Mouse (Mus musculus): ENCODE measurements at regions not wholly inside any gene's neighbourhood (a gene's known extent, or its start where the extent isn't known, plus 50 kb on each side); places are given as distances from the start of the nearest gene placed in this dataset.

DNA sequence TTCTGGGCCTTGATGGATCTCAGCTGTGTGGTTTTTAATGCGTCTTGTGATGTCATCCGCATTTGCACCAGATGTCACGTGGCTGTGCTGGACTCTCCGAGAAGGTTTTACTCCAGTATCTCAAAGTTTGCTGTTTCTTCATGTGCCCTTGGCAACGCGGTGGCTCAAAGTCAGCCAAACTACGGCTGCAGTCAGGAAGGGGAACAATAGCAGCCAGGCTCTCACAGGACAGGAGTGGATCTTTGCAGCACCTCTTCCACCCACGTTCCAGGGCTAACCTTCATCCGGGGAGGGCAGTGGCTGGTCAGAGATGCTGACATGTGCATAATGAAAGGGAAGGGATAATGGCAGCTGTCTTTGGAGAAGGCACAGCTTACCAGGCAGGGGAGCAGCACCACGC is 127.6 kb upstream of the Psmd7 start:
- no peak for DNase-seq (ENCODE audit: extremely low spot score, low spot score)

DNA sequence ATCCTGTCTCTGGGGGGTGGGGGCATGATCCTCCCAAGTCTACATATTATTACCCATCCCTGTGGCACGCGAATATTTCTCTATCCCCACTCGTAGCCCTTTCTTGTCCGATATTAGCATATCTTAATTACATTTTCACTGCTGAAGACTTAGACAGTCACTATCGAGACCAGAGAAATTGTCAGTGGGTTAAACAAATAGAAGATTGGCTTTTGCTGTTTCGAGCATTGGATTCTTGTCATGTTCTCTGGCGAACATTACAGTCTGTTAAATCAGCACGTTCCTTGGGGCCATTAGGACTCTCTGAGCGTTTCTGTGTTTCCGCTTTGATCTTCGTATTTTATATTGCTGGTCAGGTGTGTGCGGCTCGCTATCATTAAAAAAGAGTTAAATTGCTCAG is 129.6 kb upstream of the Psmd7 start:
- no peak for DNase-seq (ENCODE audit: extremely low spot score, low spot score)

DNA sequence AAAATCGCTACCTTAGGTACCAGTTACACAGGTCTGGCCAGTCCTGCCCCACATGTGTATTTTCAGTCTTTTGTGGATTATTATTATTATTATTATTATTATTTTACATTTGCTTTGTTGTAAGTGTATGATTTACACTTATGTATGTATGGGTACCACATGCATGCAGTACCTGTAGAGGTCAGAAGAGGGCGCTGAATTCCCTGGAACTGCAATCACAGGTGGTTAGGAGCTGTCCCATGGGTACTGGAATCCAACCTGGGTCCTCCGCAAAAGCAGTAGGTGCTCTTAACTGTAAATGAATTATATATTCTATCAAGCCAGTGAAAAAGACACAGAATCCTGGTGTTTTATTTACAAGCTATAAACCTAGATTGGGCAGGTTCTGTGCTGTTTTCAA is 131.4 kb upstream of the Psmd7 start:
- DNase-seq (ENCODE audit: extremely low spot score, low spot score), result no peak

DNA sequence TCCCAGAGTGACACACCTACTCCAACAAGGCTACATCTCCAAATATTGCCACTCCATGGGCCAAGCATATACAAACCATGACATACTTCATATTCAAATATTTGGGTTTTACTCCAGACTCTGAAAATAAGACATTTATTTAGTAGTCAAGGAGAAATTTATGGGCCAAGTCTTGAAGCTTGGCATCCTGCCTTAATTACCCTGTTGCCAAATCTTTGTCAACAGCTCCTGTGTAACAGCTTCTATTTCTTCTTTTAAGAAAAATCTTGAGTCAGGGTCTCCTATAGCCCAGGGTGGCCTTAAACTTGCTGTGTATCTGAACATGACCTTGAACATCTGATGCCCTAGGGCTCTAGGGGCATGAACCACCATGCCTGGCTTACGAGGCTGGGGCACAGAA is 138.5 kb upstream of the Psmd7 start:
- DNase-seq (ENCODE audit: extremely low spot score, low spot score), result no peak

DNA sequence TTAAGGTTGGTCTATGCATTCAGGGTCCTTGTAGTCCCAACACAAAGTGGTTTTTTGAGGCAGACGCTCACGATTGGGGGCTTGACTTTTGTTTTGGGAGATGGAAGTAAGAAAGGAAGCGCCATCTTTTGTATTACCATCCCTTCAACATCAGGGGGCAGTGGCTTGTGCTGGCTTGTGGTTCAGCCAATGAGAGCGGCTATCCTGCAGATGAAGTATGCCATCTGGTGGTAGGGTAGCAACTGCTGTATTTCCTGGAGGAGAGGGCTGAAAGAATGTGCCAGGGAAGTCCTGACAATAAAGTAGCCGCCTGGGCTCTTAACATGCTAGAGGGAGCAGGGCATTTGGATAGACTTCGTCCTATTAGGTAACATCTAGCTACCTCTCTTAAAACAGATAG is 139.0 kb upstream of the Psmd7 start:
- no peak for DNase-seq (ENCODE audit: extremely low spot score, low spot score)

DNA sequence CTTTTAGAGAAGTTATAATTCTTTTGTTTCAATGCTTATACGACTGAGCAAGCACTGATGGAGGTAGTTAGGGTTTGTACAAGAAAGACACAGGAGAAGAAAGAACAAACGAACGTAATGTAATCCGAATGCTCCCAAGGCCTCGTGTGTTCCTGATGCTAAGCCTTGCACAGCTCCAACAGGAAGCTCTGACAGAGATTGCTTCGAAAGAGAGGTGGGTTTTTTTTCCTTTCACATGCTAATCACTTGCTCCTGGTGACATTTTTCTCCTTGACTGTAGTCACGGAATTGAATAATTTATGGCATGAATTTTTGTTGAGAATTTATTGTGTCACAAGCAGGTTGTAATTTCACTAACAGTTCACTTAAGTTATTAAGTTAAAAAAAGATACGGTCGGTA is 150.8 kb upstream of the Psmd7 start:
- DNase-seq (ENCODE audit: extremely low spot score, low spot score), result no peak

DNA sequence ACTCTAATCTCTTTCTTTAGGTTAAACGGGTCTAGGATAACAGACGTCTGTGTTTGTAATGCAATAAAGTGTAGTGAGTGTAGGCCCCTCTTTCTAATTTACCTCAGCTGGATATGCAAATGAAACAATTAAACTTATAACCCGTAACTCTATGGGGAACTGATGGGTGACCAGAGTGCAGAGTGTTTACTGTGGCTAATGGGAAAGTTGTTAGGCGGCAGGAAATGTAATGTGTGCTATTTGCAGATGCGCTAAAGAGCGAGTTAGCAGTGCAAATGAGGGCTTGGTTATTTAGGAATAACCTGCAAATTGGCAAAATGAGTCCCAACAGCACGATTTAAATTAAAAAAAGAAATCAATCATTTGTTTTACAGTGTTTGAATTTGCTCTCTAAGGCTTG is 168.8 kb upstream of the Psmd7 start:
- no peak for DNase-seq (ENCODE audit: extremely low spot score, low spot score)

DNA sequence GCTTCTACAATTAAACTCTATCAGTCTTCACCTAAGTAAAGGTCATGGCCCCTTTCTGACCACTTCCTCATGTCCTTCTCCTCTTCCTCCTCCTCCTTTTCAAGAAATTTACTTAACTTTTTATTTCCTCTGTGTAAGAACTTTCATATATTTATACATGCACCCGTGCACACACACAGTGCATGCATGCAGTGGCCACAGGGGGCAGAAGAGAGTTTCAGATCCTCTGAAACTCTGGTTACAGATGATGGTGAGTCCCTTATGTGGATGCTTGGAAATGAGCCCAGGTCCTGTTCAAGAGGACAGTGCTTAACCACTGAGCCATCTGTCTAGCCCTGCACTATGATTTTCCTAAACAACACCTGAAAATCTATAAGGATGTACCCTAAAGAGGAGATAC is 170.4 kb upstream of the Psmd7 start:
- DNase-seq (ENCODE audit: extremely low spot score, low spot score), result no peak

DNA sequence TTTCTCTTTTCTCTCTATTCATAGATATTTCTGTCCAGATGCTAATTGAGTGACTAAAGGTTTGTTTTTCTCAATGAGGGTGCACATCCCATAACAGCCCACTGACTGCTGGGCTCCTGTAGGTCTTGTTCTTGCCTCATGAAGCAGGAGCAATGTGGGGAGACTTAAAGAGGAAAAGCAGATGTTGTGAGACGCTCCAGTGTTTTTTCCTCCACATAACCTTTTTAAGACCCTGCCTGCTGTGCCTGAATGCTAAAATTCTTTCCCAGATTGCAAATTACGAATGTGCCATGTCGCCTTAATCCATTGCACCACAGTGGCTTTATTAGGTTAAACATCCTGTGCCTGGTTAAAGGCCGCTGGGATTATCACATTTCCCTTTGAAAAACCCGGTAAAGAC is 165.5 kb upstream of the Zfhx3 start:
- no peak for DNase-seq (ENCODE audit: extremely low spot score, low spot score)

DNA sequence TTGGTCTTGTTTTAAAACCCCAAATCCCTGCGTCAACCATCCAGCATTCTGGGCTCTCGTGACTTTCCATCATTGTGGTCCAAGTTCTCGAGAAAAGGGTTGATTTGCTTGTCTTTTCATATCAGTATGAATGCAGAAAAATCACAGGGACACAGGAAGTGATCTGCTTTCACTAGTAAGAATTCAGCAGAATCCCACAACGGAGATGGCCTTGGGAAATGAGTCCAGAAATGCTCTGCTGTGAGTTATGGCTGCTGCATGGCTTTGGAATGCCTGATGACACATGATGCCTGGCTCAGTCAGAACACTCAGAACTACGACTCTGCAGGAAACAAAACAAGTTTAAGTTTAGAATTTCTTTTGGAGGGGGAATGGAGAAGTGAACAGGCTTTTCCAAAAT is 156.7 kb upstream of the Zfhx3 start:
- DNase-seq (ENCODE audit: extremely low spot score, low spot score), result no peak

DNA sequence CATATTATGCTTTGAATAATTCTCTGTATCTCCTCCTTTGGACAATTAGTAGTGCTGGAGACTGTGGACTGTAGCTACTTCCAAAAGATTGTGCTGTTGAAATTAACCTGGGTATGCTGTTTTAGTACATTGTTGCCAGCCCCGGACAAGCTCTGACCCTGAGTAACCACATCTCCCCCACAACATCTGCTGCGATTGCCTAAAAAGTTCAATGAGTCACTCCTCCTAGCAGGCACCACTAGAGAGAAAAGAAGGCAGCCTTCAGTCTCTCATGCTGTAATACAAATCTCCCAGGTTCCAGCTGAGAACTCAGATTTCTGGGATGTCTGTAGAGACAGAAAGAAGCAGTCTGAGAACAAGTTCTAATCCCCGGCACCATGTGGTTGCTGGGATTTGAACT is 150.2 kb upstream of the Zfhx3 start:
- DNase-seq (ENCODE audit: extremely low spot score, low spot score), result no peak

DNA sequence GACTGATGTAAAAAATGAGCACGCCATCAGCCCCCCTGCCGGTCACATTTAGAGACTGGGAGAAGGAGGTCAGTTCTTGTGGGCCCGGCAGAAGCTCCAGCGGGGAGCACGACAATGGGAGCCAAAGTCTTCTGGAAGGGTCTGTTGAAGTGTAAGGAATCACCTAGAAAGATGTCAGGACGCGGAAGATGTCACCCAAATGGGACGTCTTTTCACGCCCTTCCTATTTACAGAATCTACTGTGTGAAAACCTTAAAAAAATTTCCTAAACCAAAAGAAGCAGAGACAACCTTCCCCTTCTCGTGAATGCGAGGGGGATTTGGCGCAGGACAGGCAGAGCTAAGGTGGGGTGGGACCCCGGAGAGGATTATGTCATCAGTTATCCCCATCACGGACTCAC is 127.5 kb upstream of the Zfhx3 start:
- DNase-seq (ENCODE audit: extremely low spot score, low spot score), result no peak

DNA sequence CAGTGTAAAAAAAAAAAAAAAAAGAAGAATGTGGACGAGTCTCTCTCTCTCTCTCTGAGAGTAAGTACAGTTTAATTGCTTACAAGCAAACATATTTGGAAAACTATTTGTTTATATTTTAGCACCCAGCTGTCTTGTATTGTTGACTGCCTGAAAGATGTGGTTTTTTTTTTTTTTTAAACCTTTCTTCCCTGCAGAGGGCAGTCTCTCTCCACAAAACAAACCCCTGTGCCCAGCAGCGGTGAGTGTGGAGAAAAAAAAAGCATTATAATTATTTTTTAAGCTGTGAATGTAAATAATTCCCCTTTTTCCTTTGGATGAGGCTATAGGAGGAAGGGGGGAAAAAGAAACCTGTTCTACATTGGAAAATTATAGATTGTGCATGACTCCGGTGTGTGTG is 126.7 kb upstream of the Zfhx3 start:
- no peak for DNase-seq (ENCODE audit: extremely low spot score, low spot score)

DNA sequence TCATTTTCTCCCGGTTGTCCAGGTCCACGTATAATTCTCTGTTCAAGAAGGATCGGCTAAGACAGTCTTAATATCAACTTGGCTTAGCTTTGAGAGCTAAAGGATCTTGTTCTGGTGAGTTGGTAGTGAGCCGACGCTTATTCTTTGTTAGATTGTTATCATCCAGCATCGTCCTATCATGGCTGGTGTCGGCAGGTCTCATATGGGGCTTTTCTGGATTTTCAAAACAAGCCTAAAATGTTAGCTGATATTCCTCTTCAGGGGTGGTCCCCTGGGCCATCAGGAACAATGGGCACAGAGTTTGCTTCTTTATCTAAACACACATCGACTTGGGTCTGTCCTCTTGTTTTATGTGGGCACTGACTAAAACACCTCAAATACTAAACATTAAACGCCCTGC is 124.6 kb upstream of the Zfhx3 start:
- DNase-seq (ENCODE audit: extremely low spot score, low spot score), result no peak

DNA sequence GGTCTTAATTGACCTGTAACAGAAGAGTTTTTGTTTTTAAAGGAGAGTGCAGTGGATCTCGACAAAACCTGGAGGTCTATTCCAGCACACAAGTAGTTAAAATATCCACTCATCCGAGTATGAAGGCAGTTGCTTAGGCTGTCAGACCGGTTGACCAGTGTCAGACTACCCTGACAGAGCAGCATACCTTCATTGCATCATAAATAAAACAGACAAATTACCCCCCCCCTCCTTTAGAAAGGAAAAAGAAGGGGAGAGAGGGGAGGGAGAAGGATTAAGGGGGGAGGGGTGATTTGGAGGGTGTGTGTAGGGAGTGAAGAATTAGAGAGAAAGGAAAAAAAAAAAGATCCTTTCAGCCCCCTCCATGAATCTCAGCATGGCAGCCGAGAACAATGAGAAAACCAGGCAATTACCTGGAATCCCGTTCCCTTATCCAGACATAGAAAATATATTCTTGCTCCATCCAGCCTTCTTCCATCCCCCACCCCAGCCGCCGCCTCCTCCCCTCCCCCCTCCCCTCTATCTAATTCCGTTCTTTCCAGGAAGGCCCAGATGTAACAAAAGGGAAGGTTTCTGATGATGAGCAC is 122.2 kb upstream of the Zfhx3 start:
- DNase-seq (ENCODE audit: extremely low spot score, low spot score), result no peak

DNA sequence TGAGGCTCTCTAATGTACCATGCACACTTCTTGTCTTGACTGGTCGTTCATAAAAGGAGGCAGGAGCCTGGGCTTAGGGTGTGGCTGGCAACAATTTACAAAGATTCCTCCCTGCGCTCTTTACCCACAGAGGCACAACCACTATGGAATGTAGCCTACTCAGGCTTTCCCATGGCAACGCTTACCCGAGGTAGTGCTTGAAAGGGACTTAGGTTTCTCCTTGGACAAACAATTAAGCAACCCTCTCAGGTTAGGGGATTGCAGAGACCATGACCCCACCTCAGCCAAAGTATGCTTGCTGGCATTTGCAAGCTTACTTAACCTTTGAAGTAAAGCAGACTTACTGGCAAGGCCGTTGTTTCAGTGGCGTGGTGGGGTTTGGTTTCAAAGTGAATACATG is 120.9 kb upstream of the Zfhx3 start:
- no peak for DNase-seq (ENCODE audit: extremely low spot score, low spot score)

DNA sequence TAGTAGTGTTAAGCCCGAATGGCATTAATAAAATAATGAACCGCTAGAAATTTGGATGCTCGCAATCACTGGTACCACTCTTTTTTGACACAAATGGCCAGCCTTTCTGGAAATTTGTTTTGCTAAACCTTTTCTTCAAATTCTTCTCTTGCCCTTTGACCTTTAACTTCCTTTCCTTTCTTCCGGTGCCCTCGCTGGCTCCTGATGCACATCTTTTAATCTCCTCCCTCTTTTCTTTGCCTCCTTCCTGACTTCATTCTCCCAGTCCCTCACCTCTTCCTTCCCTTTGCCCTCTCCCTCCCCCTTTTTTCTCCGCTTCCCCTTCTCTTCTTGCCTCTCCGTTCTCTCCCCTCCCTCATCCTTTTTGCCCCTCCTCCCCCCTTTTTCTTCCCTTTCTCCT is 118.3 kb upstream of the Zfhx3 start:
- DNase-seq (ENCODE audit: extremely low spot score, low spot score), result peak; percentile 24

DNA sequence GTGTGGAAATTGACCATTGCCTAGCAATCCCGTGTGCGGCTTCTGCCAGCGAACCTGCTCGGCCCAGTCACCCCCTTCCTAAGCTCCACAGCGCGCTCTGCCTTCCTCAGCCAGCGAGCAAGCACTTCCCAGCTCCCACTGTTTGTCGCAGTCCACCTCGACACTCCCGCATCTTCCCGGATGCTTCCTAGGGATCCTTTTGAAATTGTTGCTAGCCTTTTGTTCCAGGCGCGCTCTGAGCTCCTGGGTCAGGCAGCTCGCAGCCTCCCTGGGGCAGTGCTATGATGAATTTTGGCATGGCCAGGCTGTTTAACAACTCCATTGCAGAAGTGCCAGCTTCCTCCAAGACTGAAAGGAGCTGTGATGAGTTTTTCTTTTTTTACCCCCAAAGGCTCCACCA is 117.8 kb upstream of the Zfhx3 start:
- DNase-seq (ENCODE audit: extremely low spot score, low spot score), result peak; percentile 62

DNA sequence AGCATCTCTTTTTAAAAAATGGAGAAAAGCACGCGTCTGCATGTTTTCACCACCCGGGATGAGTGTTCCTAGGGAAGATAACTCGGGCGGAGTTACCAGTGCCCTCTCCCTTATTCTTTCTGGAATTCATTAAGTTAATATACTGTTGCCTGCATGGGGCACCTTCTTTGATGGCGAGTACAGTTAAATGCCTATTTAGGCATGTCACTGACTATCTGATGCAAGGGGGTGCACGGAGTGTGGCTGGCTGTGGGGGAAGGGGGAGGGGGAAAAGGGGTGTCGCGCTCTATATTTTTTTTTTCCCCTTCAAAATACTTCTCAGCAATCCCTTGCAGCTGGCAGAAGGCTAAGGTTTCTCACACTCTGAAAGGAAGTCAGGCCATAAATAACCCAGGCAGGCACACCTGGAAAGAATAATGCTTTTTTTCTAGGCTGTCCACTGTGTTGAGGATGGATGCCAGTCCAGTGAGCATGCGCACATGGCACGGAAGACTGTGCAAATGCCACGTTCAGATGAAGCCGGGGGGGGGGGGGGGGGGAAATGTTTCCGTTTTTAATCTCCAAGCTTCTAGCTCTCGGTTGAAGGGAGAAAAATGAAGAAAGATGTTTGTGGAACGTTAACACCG is 114.8 kb upstream of the Zfhx3 start:
- peak; percentile 37 for DNase-seq (ENCODE audit: extremely low spot score, low spot score)

DNA sequence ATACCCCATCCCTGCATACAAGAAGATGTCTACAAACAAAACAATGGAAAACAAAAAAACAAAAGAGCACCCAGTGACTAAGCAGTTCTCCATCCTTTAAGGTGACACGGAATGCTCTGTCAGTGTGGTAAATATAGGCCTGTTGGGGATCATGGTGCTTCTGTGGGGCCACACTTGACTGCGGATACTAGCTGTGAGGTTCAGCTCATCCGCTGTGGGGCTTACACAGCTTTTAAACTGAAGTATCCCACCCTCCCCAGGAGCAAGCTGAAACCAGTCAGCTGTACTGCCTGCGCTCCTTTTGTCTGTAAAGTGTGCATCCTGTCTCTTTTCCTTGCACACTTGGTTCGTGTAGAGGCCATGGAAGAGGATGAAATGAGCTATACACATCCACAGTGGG is 113.9 kb upstream of the Zfhx3 start:
- no peak for DNase-seq (ENCODE audit: extremely low spot score, low spot score)

DNA sequence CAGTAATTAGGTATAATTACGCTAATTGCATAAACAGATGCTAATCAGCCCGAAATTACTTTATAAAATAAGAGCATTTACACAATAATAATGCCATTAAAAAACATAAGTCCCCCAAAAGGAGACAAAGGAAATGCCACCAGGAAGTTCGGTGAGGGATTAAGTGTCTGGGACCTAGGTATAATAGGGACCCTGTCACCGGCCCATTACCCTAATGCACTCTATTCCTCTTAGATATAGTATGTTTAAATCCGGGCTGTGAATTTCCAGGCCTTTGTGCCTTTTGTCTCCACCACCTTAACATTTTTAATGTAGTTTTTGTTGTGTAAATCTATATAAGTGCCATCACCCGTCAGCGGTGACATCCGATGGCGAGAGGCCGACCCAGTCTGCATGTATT is 109.0 kb upstream of the Zfhx3 start:
- no peak for DNase-seq (ENCODE audit: extremely low spot score, low spot score)

DNA sequence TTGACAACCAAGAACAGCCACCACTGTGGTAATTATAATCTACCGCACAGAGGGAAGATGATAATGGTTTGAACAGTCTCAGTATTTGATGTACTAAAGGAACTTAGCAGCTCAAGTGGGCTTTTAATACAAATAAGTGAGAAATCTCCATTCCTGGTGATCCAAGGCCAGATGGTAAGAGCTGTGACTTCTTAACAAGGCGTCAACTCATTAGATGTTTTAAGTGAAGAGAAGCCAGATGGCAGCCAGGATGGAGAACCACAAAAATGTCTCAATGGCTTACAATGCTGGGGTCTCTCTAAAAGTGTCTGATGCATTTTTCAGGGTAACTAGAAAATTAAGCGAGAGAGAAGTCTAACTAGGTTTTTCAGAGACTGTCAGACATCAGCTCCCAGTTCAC is 96.3 kb upstream of the Zfhx3 start:
- DNase-seq (ENCODE audit: extremely low spot score, low spot score), result no peak

DNA sequence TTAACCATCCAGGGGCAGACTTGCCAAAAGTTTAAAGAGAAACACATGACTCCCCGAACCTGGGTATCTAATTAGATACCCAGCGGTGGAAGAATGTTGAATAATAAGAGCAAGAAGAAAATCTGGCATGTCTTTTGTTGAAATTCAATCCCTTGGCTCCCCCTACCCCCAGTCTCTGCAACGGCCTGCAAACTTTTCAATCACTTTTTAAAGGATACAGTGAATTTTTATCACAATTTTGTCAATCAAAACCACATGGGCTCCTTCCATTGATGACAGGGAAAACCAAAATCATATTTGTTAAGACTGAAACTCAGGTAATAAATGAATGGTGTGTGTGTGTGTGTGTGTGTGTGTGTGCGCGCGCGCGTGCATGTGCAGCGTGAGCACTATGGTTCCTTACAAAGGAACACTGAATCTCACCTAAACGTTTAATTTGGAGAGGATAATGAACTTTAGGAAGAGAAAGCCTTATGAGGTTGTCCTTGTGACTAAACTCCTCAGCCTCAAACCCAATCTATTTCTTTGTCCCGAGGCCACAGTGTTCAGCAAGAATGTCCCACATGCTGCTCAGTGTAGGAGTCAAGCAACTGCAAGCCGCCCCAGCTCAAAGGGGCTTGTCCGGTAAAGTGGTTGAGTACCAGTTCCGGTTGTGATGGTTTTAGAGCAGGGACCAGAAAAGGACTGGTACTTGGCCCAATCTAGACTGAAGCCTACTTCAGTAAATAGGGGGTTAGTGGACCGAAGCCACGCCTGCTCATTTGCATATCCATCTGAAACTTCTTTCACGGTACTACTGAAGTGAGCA is 91.0 kb upstream of the Zfhx3 start:
- DNase-seq (ENCODE audit: extremely low spot score, low spot score), result no peak

Measured in neural tube, embryonic 10.5 days (tissue).